Mouse (Mus musculus) myocyte (in vitro differentiated cells): ENCODE measurements at regions not wholly inside any gene's neighbourhood (a gene's known extent, or its start where the extent isn't known, plus 50 kb on each side); places are given as distances from the start of the nearest gene placed in this dataset.
A peak's percentile ranks its signal among the peaks of the same experiment; 100 is the strongest.

Experiments
- H3K27me3 ChIP-seq: one replicate; pipeline ENCODE4 v1.6.1; 2011; ENCODE audit not compliant: control insufficient read depth, insufficient read depth, insufficient read length
- H3K36me3 ChIP-seq: one replicate; pipeline ENCODE4 v1.6.1; 2011; ENCODE audit not compliant: control insufficient read depth, insufficient read depth
- H3K4me2 ChIP-seq: one replicate; pipeline ENCODE4 v1.6.1; 2011; ENCODE audit warnings: low read depth, control low read depth
- H3K4me3 ChIP-seq: one replicate; pipeline ENCODE4 v1.5.1; 2011; ENCODE audit warnings: mild to moderate bottlenecking, control low read depth, moderate library complexity
- H3K79me2 ChIP-seq: one replicate; pipeline ENCODE4 v1.6.1; 2011; ENCODE audit not compliant: control insufficient read depth, insufficient read depth
- H3ac ChIP-seq: one replicate; pipeline ENCODE4 v1.6.1; 2011; ENCODE audit not compliant: control insufficient read depth, insufficient read length
- CEBPB ChIP-seq: IDR thresholded peaks from 2 replicates; pipeline ENCODE4 v1.6.1; 2011; ENCODE audit warnings: mild to moderate bottlenecking, moderate library complexity; ENCODE audit not compliant: poor library complexity, insufficient read depth, severe bottlenecking
- E2F4 ChIP-seq: IDR thresholded peaks from one replicate; pipeline ENCODE4 v1.6.1; 2011; ENCODE audit warnings: mild to moderate bottlenecking, control low read depth, moderate library complexity; ENCODE audit not compliant: insufficient read depth
- MAX ChIP-seq: IDR thresholded peaks from one replicate; pipeline ENCODE4 v1.6.1; 2011; ENCODE audit warnings: low read depth, mild to moderate bottlenecking, control low read depth
- MYOD1 ChIP-seq, 3 experiments: IDR thresholded peaks; one replicate each; pipeline ENCODE4 v1.6.1; 2011; ENCODE audit warnings: control low read depth in 2 of 3, low read depth in 2 of 3, mild to moderate bottlenecking in 2 of 3, moderate library complexity in 1 of 3; ENCODE audit not compliant: insufficient read length in 2 of 3, control insufficient read depth in 1 of 3
- MYOG ChIP-seq, 3 experiments: IDR thresholded peaks; one replicate each; pipeline ENCODE4 v1.6.1; 2011; ENCODE audit warnings: control low read depth in 2 of 3, low read depth in 2 of 3, mild to moderate bottlenecking in 2 of 3; ENCODE audit not compliant: insufficient read length in 2 of 3, control insufficient read depth in 1 of 3, insufficient read depth in 1 of 3
- POLR2A ChIP-seq: IDR thresholded peaks from one replicate; pipeline ENCODE4 v1.6.1; 2011; ENCODE audit warnings: low read depth, mild to moderate bottlenecking, control low read depth, moderate library complexity; ENCODE audit not compliant: insufficient read length
- POLR2AphosphoS2 ChIP-seq: IDR thresholded peaks from one replicate; pipeline ENCODE4 v1.6.1; 2011; ENCODE audit warnings: low read depth, control low read depth; ENCODE audit not compliant: insufficient read length
- REST ChIP-seq: IDR thresholded peaks from one replicate; pipeline ENCODE4 v1.6.1; 2011; ENCODE audit warnings: mild to moderate bottlenecking, control low read depth, moderate library complexity; ENCODE audit not compliant: insufficient read depth, insufficient read length
- SRF ChIP-seq: IDR thresholded peaks from one replicate; pipeline ENCODE4 v1.6.1; 2011; ENCODE audit warnings: low read depth; ENCODE audit not compliant: control insufficient read depth, insufficient read length
- TCF12 ChIP-seq: IDR thresholded peaks from one replicate; pipeline ENCODE4 v1.6.1; 2011; ENCODE audit warnings: mild to moderate bottlenecking, control low read depth; ENCODE audit not compliant: poor library complexity, insufficient read depth, severe bottlenecking
- TCF3 ChIP-seq: IDR thresholded peaks from one replicate; pipeline ENCODE4 v1.6.1; 2011; ENCODE audit warnings: low read depth, control low read depth; ENCODE audit not compliant: insufficient read length
- USF1 ChIP-seq: IDR thresholded peaks from one replicate; pipeline ENCODE4 v1.6.1; 2011; ENCODE audit warnings: low read depth, mild to moderate bottlenecking, control low read depth, moderate library complexity

- no peak overlapping the region for H3K4me3 ChIP-seq
- H3ac ChIP-seq = no peak overlapping the region
- H3K36me3 ChIP-seq = no peaks in the 10 kb centered on the region
- TF ChIP-seq MAX = no peak
- no peak for TF ChIP-seq POLR2A
- TF ChIP-seq MYOD1 (IDR thresholded peaks at IDR 0.05; ENCODE audit: control insufficient read depth in 1 of 3, insufficient read length in 2 of 3, low read depth in 2 of 3) = no peak
- TF ChIP-seq SRF = no peak
- TF ChIP-seq POLR2AphosphoS2 = no peak
- no peak for TF ChIP-seq E2F4
- TF ChIP-seq TCF12 = no peak
- TF ChIP-seq CEBPB = no peak
- no peak for TF ChIP-seq REST
- H3K79me2 ChIP-seq = no peaks in the 10 kb centered on the region
- H3K4me2 ChIP-seq = no peak overlapping the region
- H3K27me3 ChIP-seq = no peaks in the 10 kb centered on the region
Measured at GRCm38 (mm10) chr3:143685742-143686141, 519.3 kb downstream of the Lmo4 start.

DNA sequence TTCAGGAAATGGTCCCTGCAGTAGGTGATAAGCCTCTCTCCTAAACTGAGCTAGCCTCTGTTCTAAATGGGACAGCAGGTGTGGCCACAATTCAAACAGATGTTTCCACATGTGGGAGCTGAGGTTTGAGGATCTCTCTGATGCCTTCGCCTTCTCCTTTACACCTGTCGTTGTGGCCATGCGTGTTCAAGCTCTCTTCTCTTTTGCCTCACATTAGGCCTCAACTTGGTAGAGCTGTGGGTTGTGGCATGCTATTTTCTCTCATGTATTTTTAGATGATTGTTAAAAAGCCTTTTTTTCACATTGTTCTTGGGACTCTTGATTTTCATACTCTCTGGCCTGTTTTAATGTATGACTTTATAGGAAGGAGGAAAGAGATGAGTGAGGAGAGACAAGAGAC lies 526.8 kb downstream of the Lmo4 start:
- Histone ChIP-seq H3K4me2 (no peak overlapping the region), H3K36me3 (no peaks in the 10 kb centered on the region), H3K4me3 (no peak overlapping the region), H3K79me2 (no peaks in the 10 kb centered on the region), H3K27me3 (no peaks in the 10 kb centered on the region), H3ac (no peak overlapping the region)
- TF ChIP-seq TCF3 (no peak), MYOG (IDR thresholded peaks at IDR 0.05; ENCODE audit: control insufficient read depth in 1 of 3, insufficient read depth in 1 of 3, insufficient read length in 2 of 3, low read depth in 2 of 3) (peak in 1 of 3 experiments; percentile 21), MYOD1 (IDR thresholded peaks at IDR 0.05; ENCODE audit: control insufficient read depth in 1 of 3, insufficient read length in 2 of 3, low read depth in 2 of 3) (peak in 2 of 3 experiments; percentile 37 to 39), SRF (no peak), E2F4 (no peak), MAX (no peak)

- no peak overlapping the region for H3K4me3 ChIP-seq
Measured at GRCm38 (mm10) chr3:143674855-143675254, 530.2 kb downstream of the Lmo4 start.

DNA sequence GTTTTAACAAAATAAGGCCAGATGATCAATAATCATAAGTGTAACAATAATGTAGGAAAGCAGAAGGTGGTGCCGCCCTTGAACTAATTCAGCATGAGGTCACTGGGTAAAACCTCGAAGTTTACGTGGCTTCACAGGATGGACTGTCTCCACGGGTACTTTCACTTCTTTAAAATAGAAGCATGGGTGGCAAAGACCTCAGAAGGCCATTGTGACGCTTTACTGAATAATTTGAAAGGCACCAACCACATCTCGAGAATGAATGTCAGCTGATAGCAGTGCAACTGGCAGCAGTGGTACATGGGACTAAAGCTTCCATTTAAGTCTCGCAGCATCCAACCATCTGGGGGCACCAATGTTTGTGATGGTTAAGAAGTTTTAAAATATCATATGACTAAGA lies 530.6 kb downstream of the Lmo4 start:
- Histone ChIP-seq H3ac (no peak overlapping the region), H3K36me3 (no peaks in the 10 kb centered on the region), H3K27me3 (no peaks in the 10 kb centered on the region), H3K4me3 (no peak overlapping the region), H3K4me2 (peak overlapping the region; percentile 4), H3K79me2 (no peaks in the 10 kb centered on the region)
- TF ChIP-seq E2F4 = no peak
- TF ChIP-seq SRF = no peak
- TF ChIP-seq USF1 = no peak
- no peak for TF ChIP-seq CEBPB
- no peak for TF ChIP-seq TCF3
- no peak for TF ChIP-seq MYOG (IDR thresholded peaks at IDR 0.05; ENCODE audit: control insufficient read depth in 1 of 3, insufficient read depth in 1 of 3, insufficient read length in 2 of 3, low read depth in 2 of 3)
- no peak for TF ChIP-seq POLR2AphosphoS2
- no peak for TF ChIP-seq TCF12
- no peak for TF ChIP-seq MAX
- no peak for TF ChIP-seq POLR2A
- TF ChIP-seq MYOD1 (IDR thresholded peaks at IDR 0.05; ENCODE audit: control insufficient read depth in 1 of 3, insufficient read length in 2 of 3, low read depth in 2 of 3) = no peak
- no peak for TF ChIP-seq REST

More at GRCm38 (mm10) chr3:143674855-143675254, 530.2 kb downstream of the Lmo4 start:
- H3ac ChIP-seq = no peak overlapping the region
- TF ChIP-seq MYOG (IDR thresholded peaks at IDR 0.05; ENCODE audit: control insufficient read depth in 1 of 3, insufficient read depth in 1 of 3, insufficient read length in 2 of 3, low read depth in 2 of 3) = no peak
- no peak for TF ChIP-seq E2F4
- TF ChIP-seq POLR2AphosphoS2 = no peak
- no peak for TF ChIP-seq MAX
- TF ChIP-seq REST = no peak
- no peak for TF ChIP-seq MYOD1 (IDR thresholded peaks at IDR 0.05; ENCODE audit: control insufficient read depth in 1 of 3, insufficient read length in 2 of 3, low read depth in 2 of 3)
- no peaks in the 10 kb centered on the region for H3K27me3 ChIP-seq
- no peaks in the 10 kb centered on the region for H3K79me2 ChIP-seq
- H3K4me2 ChIP-seq = no peak overlapping the region
- no peaks in the 10 kb centered on the region for H3K36me3 ChIP-seq

DNA sequence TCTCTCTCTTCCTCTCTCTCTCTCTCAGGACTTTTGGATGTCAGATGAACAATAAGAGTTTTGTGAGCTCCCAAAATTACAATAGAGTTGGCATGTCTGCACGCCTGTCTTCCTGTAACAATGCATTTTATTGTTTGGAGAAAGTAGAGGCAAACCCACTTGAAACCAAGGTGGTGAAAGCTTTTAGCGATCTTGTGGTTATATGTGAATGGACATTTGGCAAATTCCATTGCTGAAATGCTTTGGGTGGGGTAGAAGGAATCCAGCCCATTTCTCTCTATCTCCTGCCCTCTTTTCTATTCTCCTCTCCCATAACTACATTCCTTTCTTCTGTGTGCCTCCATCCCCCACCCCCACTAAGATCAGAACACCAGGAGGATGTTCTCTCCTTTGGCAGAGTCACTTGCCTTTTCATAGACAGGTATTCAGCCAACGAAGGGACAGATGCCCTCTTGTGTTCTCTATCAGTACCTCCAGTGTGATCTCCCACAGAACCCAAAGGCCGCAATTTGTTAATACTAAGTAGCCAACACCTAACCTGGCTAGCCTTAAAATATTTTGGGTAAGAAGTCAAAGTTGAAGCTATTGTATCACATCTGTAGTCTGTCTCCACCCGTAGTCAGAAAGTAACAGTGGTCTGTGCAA lies 542.9 kb downstream of the Lmo4 start:
- Histone ChIP-seq H3K4me2 (no peak overlapping the region), H3K27me3 (no peaks in the 10 kb centered on the region), H3K36me3 (no peaks in the 10 kb centered on the region), H3ac (no peak overlapping the region), H3K79me2 (no peaks in the 10 kb centered on the region), H3K4me3 (no peak overlapping the region)
- TF ChIP-seq SRF = no peak
- no peak for TF ChIP-seq USF1
- no peak for TF ChIP-seq MYOD1 (IDR thresholded peaks at IDR 0.05; ENCODE audit: control insufficient read depth in 1 of 3, insufficient read length in 2 of 3, low read depth in 2 of 3)
